In the genomic region with DNA sequence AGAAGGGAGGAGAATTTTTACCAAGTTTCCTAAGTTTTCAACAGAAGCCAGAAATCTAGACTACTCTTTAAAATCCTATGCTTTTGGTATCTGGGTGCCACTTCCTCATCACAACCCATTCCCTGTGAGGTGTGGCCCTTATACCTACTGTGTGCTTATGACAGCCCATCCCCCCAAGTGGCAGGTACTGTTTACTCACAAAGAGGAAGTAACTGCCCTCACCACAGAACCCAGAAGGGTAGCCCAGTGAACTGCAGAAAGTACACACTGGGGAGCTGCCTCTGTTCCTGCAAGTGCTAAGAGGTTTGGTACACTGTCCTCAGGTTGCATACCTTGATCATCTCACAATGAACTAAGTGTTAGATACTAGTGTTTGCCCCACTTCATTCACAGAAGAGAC, we compare ENCODE assay signal across 8 mouse cellular contexts. TPM values are rescaled to one million over a fixed set of nuclear protein-coding genes. Genes with fewer than 3 reads are reported as not detected.
DNase-seq lines count a peak whose midpoint lies in the region; ATAC-seq and TF ChIP-seq lines count a peak whose summit lies in the region.

No protein-coding gene starts in this region.

- TF ChIP-seq POLR2A in bone marrow macrophage, adult 2 months (IDR thresholded peaks at IDR 0.05; ENCODE audit: borderline replicate concordance, low read depth, low read length), result no peak
- no peak for TF ChIP-seq POLR2A in cerebellum, adult 2 months (IDR thresholded peaks at IDR 0.05; ENCODE audit: borderline replicate concordance, insufficient read depth, low read length)

- 0 out of 2 replicates have a peak overlapping the region, but pooled peaks have one; percentile 74 for H3K4me3 ChIP-seq in heart, postnatal 0 days (ENCODE audit: low read depth, low read length)
- peak overlapping the region; percentile 93 for H3K4me3 ChIP-seq in bone marrow macrophage, adult 2 months (ENCODE audit: insufficient read depth, low read length)
- no peak overlapping the region for H3K4me3 ChIP-seq in limb, embryonic 11.5 days (ENCODE audit: low read depth, low read length)
- no peak overlapping the region for H3K4me3 ChIP-seq in neural tube, embryonic 14.5 days (ENCODE audit: low read depth, low read length)
- no peak overlapping the region for H3K4me3 ChIP-seq in cerebellum, adult 2 months (replicated peaks; ENCODE audit: insufficient read depth, low read depth, low read length)

- TF ChIP-seq EP300 in heart, postnatal 0 days (IDR thresholded peaks at IDR 0.05; ENCODE audit: low read depth), result no peak

- no peaks in the 10 kb centered on the region for H3K36me3 ChIP-seq in heart, postnatal 0 days (replicated peaks; ENCODE audit: control insufficient read depth, insufficient read depth, low read length)
- no peaks in the 10 kb centered on the region for H3K36me3 ChIP-seq in limb, embryonic 11.5 days (ENCODE audit: control insufficient read depth, insufficient read depth, low read length)
- H3K36me3 ChIP-seq in neural tube, embryonic 14.5 days (ENCODE audit: control insufficient read depth, insufficient read depth, low read length), result no peaks in the 10 kb centered on the region

- ATAC-seq in heart, postnatal 0 days (ENCODE audit: insufficient read depth, low read depth), result no peak
- no peak for ATAC-seq in limb, embryonic 11.5 days (ENCODE audit: insufficient number of reproducible peaks, low FRiP score, low TSS enrichment, low read depth)
- no peak for ATAC-seq in neural tube, embryonic 14.5 days (ENCODE audit: low read depth)
- no peak for ATAC-seq in frontal cortex, adult (ENCODE audit: low TSS enrichment)

- no peak for DNase-seq in heart, postnatal 0 days (ENCODE audit: low spot score)
- DNase-seq in heart, adult 11 months, result no peak
- no peak for DNase-seq in limb, embryonic 11.5 days (ENCODE audit: low spot score)
- no peak for DNase-seq in cerebellum, adult 2 months
- no peak for DNase-seq in frontal cortex, adult 2 months (ENCODE audit: extremely low spot score in 1 of 2, low spot score in 1 of 2)

- TF ChIP-seq CTCF in heart, postnatal 0 days (IDR thresholded peaks at IDR 0.05; ENCODE audit: low read depth), result no peak
- no peak for TF ChIP-seq CTCF in bone marrow macrophage, adult 2 months (IDR thresholded peaks at IDR 0.05; ENCODE audit: low read depth, low read length)
- no peak for TF ChIP-seq CTCF in cerebellum, adult 2 months (IDR thresholded peaks at IDR 0.05; ENCODE audit: borderline replicate concordance, insufficient read depth, low read depth, low read length)

- peak overlapping the region; percentile 85; the same call in 1 of the 2 replicates for H3K9ac ChIP-seq in heart, postnatal 0 days (replicated peaks; ENCODE audit: low read depth, low read length)
- H3K9ac ChIP-seq in limb, embryonic 11.5 days (ENCODE audit: low read length), result no peak overlapping the region
- peak overlapping the region; percentile 92; the same call in 1 of the 2 replicates for H3K9ac ChIP-seq in neural tube, embryonic 14.5 days (replicated peaks; ENCODE audit: low read depth, low read length)

- H3K27me3 ChIP-seq in heart, postnatal 0 days (ENCODE audit: control insufficient read depth, insufficient read depth, low read length), result no peaks in the 10 kb centered on the region
- H3K27me3 ChIP-seq in limb, embryonic 11.5 days (ENCODE audit: control insufficient read depth, insufficient read depth, low read length), result no peaks in the 10 kb centered on the region
- no peaks in the 10 kb centered on the region for H3K27me3 ChIP-seq in neural tube, embryonic 14.5 days (ENCODE audit: control insufficient read depth, insufficient read depth, low read length)
- no peaks in the 10 kb centered on the region for H3K27me3 ChIP-seq in cerebellum, adult 2 months (ENCODE audit: control insufficient read depth, insufficient read depth, low read length)

- H3K4me1 ChIP-seq in heart, postnatal 0 days (ENCODE audit: control insufficient read depth, insufficient read depth), result peaks cover 21% of the 10 kb centered on the region
- H3K4me1 ChIP-seq in bone marrow macrophage, adult 2 months (ENCODE audit: control insufficient read depth, insufficient read depth, low read length), result peaks cover 23% of the 10 kb centered on the region
- peaks cover 13% of the 10 kb centered on the region for H3K4me1 ChIP-seq in limb, embryonic 11.5 days (ENCODE audit: control insufficient read depth, insufficient read depth, low read length)
- H3K4me1 ChIP-seq in neural tube, embryonic 14.5 days (ENCODE audit: control insufficient read depth, insufficient read depth, low read length), result peaks cover 19% of the 10 kb centered on the region
- H3K4me1 ChIP-seq in cerebellum, adult 2 months (ENCODE audit: control insufficient read depth, insufficient read depth, low read length), result peaks cover 11% of the 10 kb centered on the region

- H3K4me2 ChIP-seq in heart, postnatal 0 days (ENCODE audit: low read depth, low read length), result peak overlapping the region; percentile 82; the same call in 1 of the 2 replicates
- 0 out of 2 replicates have a peak overlapping the region, but pooled peaks have one; percentile 17 for H3K4me2 ChIP-seq in limb, embryonic 11.5 days (ENCODE audit: low read depth, severe bottlenecking)
- H3K4me2 ChIP-seq in neural tube, embryonic 14.5 days (ENCODE audit: low read depth, low read length), result peak overlapping the region; percentile 95

- H3K9me3 ChIP-seq in heart, postnatal 0 days (replicated peaks; ENCODE audit: control insufficient read depth, low read length), result no peaks in the 10 kb centered on the region
- no peaks in the 10 kb centered on the region for H3K9me3 ChIP-seq in limb, embryonic 11.5 days (ENCODE audit: control insufficient read depth, low read length)
- no peaks in the 10 kb centered on the region for H3K9me3 ChIP-seq in neural tube, embryonic 14.5 days (ENCODE audit: control insufficient read depth, low read length)

- H3K27ac ChIP-seq in heart, postnatal 0 days (ENCODE audit: low read depth), result no peak overlapping the region
- H3K27ac ChIP-seq in bone marrow macrophage, adult 2 months (ENCODE audit: insufficient read depth, low read depth, low read length), result no peak overlapping the region; the same call in 1 of the 2 replicates
- H3K27ac ChIP-seq in limb, embryonic 11.5 days (replicated peaks; ENCODE audit: low read depth, low read length), result no peak overlapping the region
- H3K27ac ChIP-seq in neural tube, embryonic 14.5 days (ENCODE audit: low read depth, low read length), result no peak overlapping the region
- H3K27ac ChIP-seq in cerebellum, adult 2 months (ENCODE audit: insufficient read depth, low read length), result no peak overlapping the region

RNA-seq across cellular contexts. Expression of gene Rnf44, which starts 2.0 kb away (rescaled TPM):
- total RNA-seq in heart, postnatal 0 days (2014; rRNA removed; ENCODE audit: low replicate concordance), result 40.1 and 55.1 TPM in 2 replicates
- polyA plus RNA-seq in heart, postnatal 0 days (2015; fragmentation: Nextera tagmentation; extraction: Ambion mirVana), result 28.3 and 30.8 TPM in 2 replicates
- polyA plus RNA-seq in bone marrow macrophage, adult 2 months (2012; ENCODE audit: insufficient read depth, insufficient read length, missing spikeins), result 87.3 and 96.2 TPM in 2 replicates
- polyA plus RNA-seq in limb, embryonic 11.5 days (2014; fragmentation: Nextera tagmentation; extraction: Ambion mirVana), result 94.8 and 101 TPM in 2 replicates
- 78.5 and 88.3 TPM in 2 replicates for polyA plus RNA-seq in neural tube, embryonic 14.5 days (2014; fragmentation: Nextera tagmentation; extraction: Ambion mirVana)
- 91.5 and 99.5 TPM in 2 replicates for polyA plus RNA-seq in cerebellum, adult 2 months (2012; rRNA removed)
- 133 and 142 TPM in 2 replicates for polyA plus RNA-seq in frontal cortex, adult 2 months (2012; rRNA removed)

RNA-seq across cellular contexts. Expression of gene Cdhr2, which starts 9.5 kb away (rescaled TPM):
- 0.04 TPM in 1 of 2 replicates, not detected in the other for total RNA-seq in heart, postnatal 0 days (2014; rRNA removed; ENCODE audit: low replicate concordance)
- polyA plus RNA-seq in heart, postnatal 0 days (2015; fragmentation: Nextera tagmentation; extraction: Ambion mirVana), result not detected in 2 replicates
- polyA plus RNA-seq in bone marrow macrophage, adult 2 months (2012; ENCODE audit: insufficient read depth, insufficient read length, missing spikeins), result not detected in 2 replicates
- polyA plus RNA-seq in limb, embryonic 11.5 days (2014; fragmentation: Nextera tagmentation; extraction: Ambion mirVana), result not detected in 2 replicates
- 0.21 and 0.29 TPM in 2 replicates for polyA plus RNA-seq in neural tube, embryonic 14.5 days (2014; fragmentation: Nextera tagmentation; extraction: Ambion mirVana)
- polyA plus RNA-seq in cerebellum, adult 2 months (2012; rRNA removed), result 0.16 and 0.23 TPM in 2 replicates
- polyA plus RNA-seq in frontal cortex, adult 2 months (2012; rRNA removed), result 0.15 and 0.22 TPM in 2 replicates

RNA-seq across cellular contexts. Expression of gene Gprin1, which starts 57.9 kb away (rescaled TPM):
- not detected in 2 replicates for total RNA-seq in heart, postnatal 0 days (2014; rRNA removed; ENCODE audit: low replicate concordance)
- polyA plus RNA-seq in heart, postnatal 0 days (2015; fragmentation: Nextera tagmentation; extraction: Ambion mirVana), result 0.03 TPM in 1 of 2 replicates, not detected in the other
- polyA plus RNA-seq in bone marrow macrophage, adult 2 months (2012; ENCODE audit: insufficient read depth, insufficient read length, missing spikeins), result not detected in 2 replicates
- polyA plus RNA-seq in limb, embryonic 11.5 days (2014; fragmentation: Nextera tagmentation; extraction: Ambion mirVana), result 0.55 and 0.68 TPM in 2 replicates
- 17.3 and 19.6 TPM in 2 replicates for polyA plus RNA-seq in neural tube, embryonic 14.5 days (2014; fragmentation: Nextera tagmentation; extraction: Ambion mirVana)
- polyA plus RNA-seq in cerebellum, adult 2 months (2012; rRNA removed), result 41.4 and 45.4 TPM in 2 replicates
- polyA plus RNA-seq in frontal cortex, adult 2 months (2012; rRNA removed), result 82.2 and 88.5 TPM in 2 replicates

Comparison
In these comparisons a context has a peak if more than half of its experiments do, and no peak if none do; other contexts are left out.
1. H3K4me2 ChIP-seq: peak in every context shown above with its lines; median percentile 95 in neural tube, embryonic 14.5 days; 82 in heart, postnatal 0 days; 17 in limb, embryonic 11.5 days.
2. H3K4me3 ChIP-seq: peak in heart, postnatal 0 days (single experiment) and bone marrow macrophage, adult 2 months (single experiment); none in limb, embryonic 11.5 days (single experiment), neural tube, embryonic 14.5 days (single experiment) and cerebellum, adult 2 months (single experiment).
3. RNA of gene Gprin1, which starts 57.9 kb away (polyA plus RNA-seq): 82.2 to 88.5 TPM in frontal cortex, adult 2 months, 41.4 to 45.4 TPM in cerebellum, adult 2 months and 17.3 to 19.6 TPM in neural tube, embryonic 14.5 days; 0.55 to 0.68 TPM in limb, embryonic 11.5 days, 0.03 TPM in heart, postnatal 0 days and not detected in bone marrow macrophage, adult 2 months; every median in the first group is over 10 times any median in the second.